Mouse (Mus musculus) liver, embryonic 13.5 days (tissue): Measurements from ENCODE around the gene Usp27x. TPM values are rescaled to one million over a fixed set of nuclear protein-coding genes. Genes with fewer than 3 reads are reported as not detected.

ENCODE experiments used
- ATAC-seq: fragments of 200-750 bp; cut with Nextera tagmentation; 2 replicates; pipeline ENCODE4 v1.8.0; 2017; ENCODE audit warnings: low read depth, mild to moderate bottlenecking, moderate number of reproducible peaks, moderate library complexity
- DNase-seq: peaks from one replicate; pipeline ENCODE4 v3.0.0; 2022
- H3K27ac ChIP-seq: fragments of 300-500 bp; sonication (generic); 2 replicates; pipeline ENCODE4 v1.5.1; 2015; ENCODE audit warnings: moderate library complexity, mild to moderate bottlenecking, inconsistent platforms
- H3K27me3 ChIP-seq: fragments of 300-500 bp; sonication (generic); 2 replicates; pipeline ENCODE4 v1.6.1; 2015; ENCODE audit warnings: mild to moderate bottlenecking, inconsistent platforms
- H3K36me3 ChIP-seq: fragments of 300-500 bp; sonication (generic); 2 replicates; pipeline ENCODE4 v1.6.1; 2015; ENCODE audit warnings: mild to moderate bottlenecking, inconsistent platforms
- H3K4me1 ChIP-seq: fragments of 300-500 bp; sonication (generic); replicated peaks from 2 replicates; pipeline ENCODE4 v1.6.1; 2015; ENCODE audit warnings: inconsistent platforms
- H3K4me2 ChIP-seq: fragments of 300-500 bp; sonication (generic); 2 replicates; pipeline ENCODE4 v1.6.1; 2015; ENCODE audit warnings: inconsistent platforms, mild to moderate bottlenecking, moderate library complexity
- H3K4me3 ChIP-seq: fragments of 300-500 bp; sonication (generic); replicated peaks from 2 replicates; pipeline ENCODE4 v1.5.1; 2015; ENCODE audit warnings: mild to moderate bottlenecking, inconsistent platforms
- H3K9ac ChIP-seq: fragments of 300-500 bp; sonication (generic); 2 replicates; pipeline ENCODE4 v1.6.1; 2015; ENCODE audit warnings: mild to moderate bottlenecking, inconsistent platforms
- H3K9me3 ChIP-seq: fragments of 300-500 bp; sonication (generic); replicated peaks from 2 replicates; pipeline ENCODE4 v1.6.1; 2016; ENCODE audit warnings: inconsistent platforms
- WGBS: fragments of 180-500 bp; shearing (Covaris S2); methylation state at CpG from one replicate; pipeline ENCODE4 v1.1.7; 2015; ENCODE audit not compliant: insufficient replicate concordance; 5-methylcytosine and 5-hydroxymethylcytosine counted together
- polyA plus RNA-seq: library from polyadenylated mRNA; unstranded; fragments of >200 nt; fragmentation: Nextera tagmentation; extraction: Ambion mirVana; gene quantifications from 2 replicates; pipeline ENCODE4 v1.2.1, GENCODE M21; 2015

Usp27x gene
- 0.03 and 0.10 TPM in 2 replicates for polyA plus RNA-seq

GRCm38 (mm10) chrX:7375716-7376480 lies at the start of gene Usp27x:
Gene Usp27x, minus strand, starts transcription at chrX:7375830.
- Histone ChIP-seq H3K9me3 (no peaks in the 10 kb centered on the region), H3K4me1 (0 out of 2 replicates have a peak, but pooled peaks cover 2% of the 10 kb centered on the region), H3K27me3 (peaks cover 4% of the 10 kb centered on the region; the same call in 1 of the 2 replicates), H3K36me3 (no peaks in the 10 kb centered on the region), H3K9ac (peak within 1 kb of the TSS; percentile 65), H3K4me2 (peak within 1 kb of the TSS; percentile 74), H3K27ac (no peak within 1 kb of the TSS), H3K4me3 (peak within 1 kb of the TSS; percentile 58)
- DNase-seq, result peak; percentile 65
- ATAC-seq, result peak; percentile 88
- WGBS, result 15% methylated on average over 51 of the region's 51 CpGs

GRCm38 (mm10) chrX:7422691-7423111 lies 47.1 kb upstream of the Usp27x start:
- Histone ChIP-seq H3K9ac (peak overlapping the region; percentile 54), H3K4me1 (no peaks in the 10 kb centered on the region), H3K4me2 (peak overlapping the region; percentile 65), H3K36me3 (no peaks in the 10 kb centered on the region), H3K4me3 (peak overlapping the region; percentile 55), H3K27ac (no peak overlapping the region), H3K27me3 (no peaks in the 10 kb centered on the region), H3K9me3 (no peaks in the 10 kb centered on the region)
- WGBS, result 16% methylated on average over 26 of the region's 26 CpGs
- ATAC-seq (peak; percentile 62), DNase-seq (peak; percentile 54)

- Histone ChIP-seq H3K27me3 (no peaks in the 10 kb centered on the region), H3K4me3 (peak overlapping the region; percentile 55), H3K36me3 (no peaks in the 10 kb centered on the region), H3K4me2 (peak overlapping the region; percentile 65), H3K9me3 (no peaks in the 10 kb centered on the region), H3K27ac (no peak overlapping the region), H3K4me1 (no peaks in the 10 kb centered on the region), H3K9ac (peak overlapping the region; percentile 54; the same call in 1 of the 2 replicates)
- 46% methylated on average over 6 of the region's 6 CpGs for WGBS
- ATAC-seq, result no peak
- no peak for DNase-seq
These were observed 46.5 kb upstream of the Usp27x start for GRCm38 (mm10) chrX:7422166-7422565.

- Histone ChIP-seq H3K4me2 (no peak overlapping the region), H3K9me3 (no peaks in the 10 kb centered on the region), H3K4me1 (no peaks in the 10 kb centered on the region), H3K4me3 (no peak overlapping the region), H3K36me3 (no peaks in the 10 kb centered on the region), H3K27ac (no peak overlapping the region), H3K27me3 (no peaks in the 10 kb centered on the region), H3K9ac (no peak overlapping the region)
- WGBS, result 29% methylated on average over 3 of the region's 3 CpGs
- DNase-seq (peak; percentile 39), ATAC-seq (no peak)
These were observed 45.4 kb upstream of the Usp27x start for GRCm38 (mm10) chrX:7421016-7421415.

- Histone ChIP-seq H3K9ac (no peak overlapping the region), H3K27ac (no peak overlapping the region), H3K9me3 (no peaks in the 10 kb centered on the region), H3K4me3 (no peak overlapping the region), H3K36me3 (no peaks in the 10 kb centered on the region), H3K4me1 (no peaks in the 10 kb centered on the region), H3K27me3 (no peaks in the 10 kb centered on the region), H3K4me2 (no peak overlapping the region)
- WGBS, result 67% methylated on average over 12 of the region's 12 CpGs
- no peak for ATAC-seq
- no peak for DNase-seq
These were observed 40.7 kb upstream of the Usp27x start for GRCm38 (mm10) chrX:7416178-7416871.

- 71% methylated on average over 6 of the region's 6 CpGs for WGBS
- no peaks in the 10 kb centered on the region for H3K36me3 ChIP-seq
- ATAC-seq (no peak), DNase-seq (no peak)
- no peak overlapping the region for H3K27ac ChIP-seq
- H3K4me3 ChIP-seq, result no peak overlapping the region
- no peaks in the 10 kb centered on the region for H3K4me1 ChIP-seq
- no peaks in the 10 kb centered on the region for H3K27me3 ChIP-seq
- H3K9ac ChIP-seq, result no peak overlapping the region
- H3K9me3 ChIP-seq, result no peaks in the 10 kb centered on the region
- no peak overlapping the region for H3K4me2 ChIP-seq
These were observed 39.7 kb upstream of the Usp27x start for GRCm38 (mm10) chrX:7415308-7415707.

- Histone ChIP-seq H3K9ac (no peak overlapping the region), H3K27me3 (no peaks in the 10 kb centered on the region), H3K27ac (no peak overlapping the region), H3K4me2 (no peak overlapping the region), H3K36me3 (no peaks in the 10 kb centered on the region), H3K9me3 (no peaks in the 10 kb centered on the region), H3K4me3 (no peak overlapping the region), H3K4me1 (no peaks in the 10 kb centered on the region)
- ATAC-seq, result no peak
- no peak for DNase-seq
- 69% methylated on average over 16 of the region's 16 CpGs for WGBS
These were observed 36.8 kb upstream of the Usp27x start for GRCm38 (mm10) chrX:7412239-7413033.

- peaks cover 4% of the 10 kb centered on the region; the same call in 1 of the 2 replicates for H3K27me3 ChIP-seq
- peak overlapping the region; percentile 65; the same call in 1 of the 2 replicates for H3K9ac ChIP-seq
- no peaks in the 10 kb centered on the region for H3K9me3 ChIP-seq
- ATAC-seq (no peak), DNase-seq (no peak)
- WGBS, result 33% methylated on average over 4 of the region's 4 CpGs
- peak overlapping the region; percentile 58 for H3K4me3 ChIP-seq
- 0 out of 2 replicates have a peak, but pooled peaks cover 2% of the 10 kb centered on the region for H3K4me1 ChIP-seq
- peak overlapping the region; percentile 74 for H3K4me2 ChIP-seq
- no peaks in the 10 kb centered on the region for H3K36me3 ChIP-seq
- no peak overlapping the region for H3K27ac ChIP-seq
These were observed 956 bp upstream of the Usp27x start for GRCm38 (mm10) chrX:7376586-7376985.

GRCm38 (mm10) chrX:7375322-7375715 lies 311 bp downstream of the Usp27x start:
- ATAC-seq (peak; percentile 45), DNase-seq (no peak)
- H3K9ac ChIP-seq, result peak overlapping the region; percentile 65
- H3K4me1 ChIP-seq, result 0 out of 2 replicates have a peak, but pooled peaks cover 2% of the 10 kb centered on the region
- H3K27ac ChIP-seq, result no peak overlapping the region
- peak overlapping the region; percentile 74 for H3K4me2 ChIP-seq
- peaks cover 4% of the 10 kb centered on the region; the same call in 1 of the 2 replicates for H3K27me3 ChIP-seq
- no peaks in the 10 kb centered on the region for H3K36me3 ChIP-seq
- H3K9me3 ChIP-seq, result no peaks in the 10 kb centered on the region
- 20% methylated on average over 28 of the region's 40 CpGs for WGBS
- H3K4me3 ChIP-seq, result peak overlapping the region; percentile 58

- Histone ChIP-seq H3K4me3 (no peak overlapping the region), H3K4me1 (no peaks in the 10 kb centered on the region), H3K27ac (no peak overlapping the region), H3K36me3 (no peaks in the 10 kb centered on the region), H3K9me3 (no peaks in the 10 kb centered on the region), H3K27me3 (no peaks in the 10 kb centered on the region), H3K4me2 (no peak overlapping the region), H3K9ac (no peak overlapping the region)
- ATAC-seq (no peak), DNase-seq (no peak)
- 7% methylated on average over 2 of the region's 2 CpGs for WGBS
These were observed 50.2 kb downstream of the Usp27x start for GRCm38 (mm10) chrX:7325455-7325854.

- Histone ChIP-seq H3K4me2 (no peak overlapping the region), H3K4me1 (no peaks in the 10 kb centered on the region; the same call in 1 of the 2 replicates), H3K9me3 (no peaks in the 10 kb centered on the region), H3K9ac (no peak overlapping the region), H3K4me3 (no peak overlapping the region), H3K36me3 (no peaks in the 10 kb centered on the region), H3K27me3 (no peaks in the 10 kb centered on the region), H3K27ac (no peak overlapping the region)
- 7% methylated on average over 7 of the region's 7 CpGs for WGBS
- DNase-seq (peak; percentile 3), ATAC-seq (no peak)
These were observed 53.3 kb downstream of the Usp27x start for GRCm38 (mm10) chrX:7322288-7322687.
